Mouse (Mus musculus): Measurements from ENCODE around the gene Elovl2.

- TF ChIP-seq TAL1 (IDR thresholded peaks at IDR 0.05; ENCODE audit: low read length): no peak
- TF ChIP-seq GATA1 (IDR thresholded peaks at IDR 0.05; ENCODE audit: low read length): no peak
Measured at GRCm38 (mm10) chr13:41216236-41216635, 4.0 kb downstream of the Elovl2 start.

All from erythroblast, embryonic 14.5 days (primary cell).